Mouse (Mus musculus): Measurements from ENCODE around the gene Trir. TPM values are rescaled to one million over a fixed set of nuclear protein-coding genes. Genes with fewer than 3 reads are reported as not detected.

Trir gene
- 49.3 TPM for polyA plus RNA-seq (2015; fragmentation: Illumina TruSeq; extraction: RNeasy Lipid Tissue Mini Kit (QIAGEN cat#74804); ENCODE audit: insufficient read depth, low read depth, low replicate concordance)

DNA sequence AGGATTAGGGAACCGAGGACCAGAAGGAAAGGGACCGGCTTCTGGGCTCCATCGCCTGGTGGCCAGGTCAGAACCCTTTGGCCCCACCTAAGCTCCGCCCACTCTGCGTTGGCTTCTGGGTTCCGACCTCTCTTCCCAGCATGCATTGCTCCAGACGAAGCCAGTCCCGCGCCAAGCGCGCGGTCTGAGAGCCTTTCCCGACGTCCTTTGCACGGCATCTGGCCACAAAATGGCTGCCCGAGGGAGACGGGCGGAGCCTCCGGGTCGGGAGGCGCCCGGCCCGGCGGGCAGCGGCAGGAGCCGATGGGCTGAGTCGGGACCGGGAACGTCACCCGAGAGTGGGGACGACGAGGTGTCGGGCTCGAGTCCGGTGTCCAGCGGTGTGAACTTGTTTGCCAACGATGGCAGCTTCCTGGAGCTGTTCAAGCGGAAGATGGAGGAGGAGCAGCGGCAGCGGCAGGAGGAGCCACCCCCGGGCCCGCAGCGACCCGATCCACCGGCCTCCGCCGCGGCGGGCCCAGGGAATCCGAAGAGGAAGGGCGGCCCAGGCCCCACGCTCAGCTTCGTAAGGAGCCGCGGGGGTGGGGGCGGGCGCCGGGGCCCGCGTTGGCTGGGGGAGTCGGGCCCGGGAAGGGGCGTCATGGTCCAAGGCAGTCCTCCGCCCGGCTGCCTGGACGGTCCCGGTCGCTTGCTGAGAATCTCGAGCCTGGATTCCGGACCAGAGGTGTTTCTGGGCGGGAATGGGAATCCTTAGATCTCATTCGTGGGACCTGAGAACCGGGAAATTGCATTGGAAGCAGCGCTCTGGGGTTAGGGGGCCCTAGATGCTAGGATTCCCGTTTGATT lies at the start of gene Trir:
Gene Trir, plus strand, starts transcription at position 154 of the 846 bp plus-strand sequence.

DNA sequence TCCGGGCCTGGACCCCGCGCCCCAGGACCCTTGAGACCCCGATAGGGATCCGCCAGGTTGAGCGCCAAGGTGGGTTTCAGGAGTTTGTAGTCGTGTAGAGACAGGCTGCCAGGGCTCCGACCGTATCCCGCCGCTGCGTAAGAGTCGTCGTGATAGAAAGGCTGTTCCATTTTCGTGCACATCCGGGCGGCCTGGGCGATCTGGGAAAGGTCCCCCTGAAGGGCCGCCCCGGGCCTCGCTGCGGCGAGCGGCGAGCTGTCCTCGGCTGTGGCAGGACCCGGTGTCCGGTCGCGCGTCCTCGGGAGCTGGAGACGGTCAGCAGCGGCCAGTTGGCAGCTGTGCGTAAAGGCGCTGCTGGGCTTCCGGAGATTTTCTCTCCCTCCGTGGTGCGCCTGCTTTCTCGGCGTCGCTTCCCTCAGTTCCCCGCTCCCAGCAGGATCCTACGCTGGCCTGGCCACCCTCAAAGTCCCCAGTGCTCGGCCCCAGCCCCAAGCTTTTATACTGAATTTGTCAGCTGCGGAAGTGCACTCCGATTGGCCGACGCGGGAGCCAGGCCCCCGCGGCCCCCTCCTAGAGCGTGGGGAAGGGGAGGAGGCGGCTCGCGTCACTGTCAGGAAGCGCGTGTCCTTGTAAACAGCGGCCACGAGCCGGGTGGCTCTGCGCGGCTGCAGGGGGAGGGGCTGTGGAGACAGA lies 48.2 kb upstream of the Trir start, which contains the start of gene Junb:
Gene Junb, minus strand, starts transcription at position 471 of the 693 bp plus-strand sequence.

DNA sequence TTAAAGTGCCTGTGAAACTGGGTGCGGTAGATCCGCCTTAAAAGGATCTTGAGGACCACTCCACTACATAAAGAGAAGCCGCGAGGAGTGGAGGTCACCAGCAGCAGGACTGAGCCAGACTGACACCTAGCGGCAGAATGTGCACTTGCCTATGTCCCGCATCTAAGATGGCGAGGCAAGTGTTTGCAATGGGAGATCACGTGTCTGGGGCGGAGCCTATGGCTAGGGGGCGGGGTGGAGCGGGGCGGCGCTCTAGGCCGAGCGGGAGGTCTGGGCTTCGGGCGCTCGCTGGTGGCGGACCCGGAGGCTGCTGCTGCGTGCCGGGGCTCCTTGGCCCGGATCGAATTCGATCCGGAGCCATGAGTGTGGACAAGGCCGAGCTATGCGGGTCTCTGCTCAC lies 36.3 kb upstream of the Trir start, which contains the start of gene Hook2:
Gene Hook2, plus strand, starts transcription at position 255 of the 400 bp plus-strand sequence.

DNA sequence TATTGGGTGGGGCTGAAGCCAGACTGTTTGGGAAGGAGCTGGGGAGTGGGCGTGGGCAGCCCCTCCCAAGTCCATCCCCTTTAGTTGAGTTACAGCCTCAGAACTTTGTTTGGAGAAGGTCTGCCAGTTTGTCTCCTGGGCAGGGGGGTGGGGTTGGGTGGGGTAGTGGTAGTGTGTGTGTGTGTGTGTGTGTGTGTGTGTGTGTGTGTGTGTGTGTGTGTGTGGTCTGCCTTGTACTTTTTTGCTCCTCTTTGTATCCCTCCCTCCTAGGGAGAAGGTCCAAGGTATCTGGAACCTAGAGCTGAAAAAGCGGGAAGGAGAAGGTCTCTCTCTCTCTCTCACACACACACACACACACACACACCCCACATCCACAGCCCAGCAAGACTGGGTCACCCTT lies 12.2 kb upstream of the Trir start, which contains the start of gene Best2:
Gene Best2, minus strand, starts transcription at position 101 of the 400 bp plus-strand sequence.

DNA sequence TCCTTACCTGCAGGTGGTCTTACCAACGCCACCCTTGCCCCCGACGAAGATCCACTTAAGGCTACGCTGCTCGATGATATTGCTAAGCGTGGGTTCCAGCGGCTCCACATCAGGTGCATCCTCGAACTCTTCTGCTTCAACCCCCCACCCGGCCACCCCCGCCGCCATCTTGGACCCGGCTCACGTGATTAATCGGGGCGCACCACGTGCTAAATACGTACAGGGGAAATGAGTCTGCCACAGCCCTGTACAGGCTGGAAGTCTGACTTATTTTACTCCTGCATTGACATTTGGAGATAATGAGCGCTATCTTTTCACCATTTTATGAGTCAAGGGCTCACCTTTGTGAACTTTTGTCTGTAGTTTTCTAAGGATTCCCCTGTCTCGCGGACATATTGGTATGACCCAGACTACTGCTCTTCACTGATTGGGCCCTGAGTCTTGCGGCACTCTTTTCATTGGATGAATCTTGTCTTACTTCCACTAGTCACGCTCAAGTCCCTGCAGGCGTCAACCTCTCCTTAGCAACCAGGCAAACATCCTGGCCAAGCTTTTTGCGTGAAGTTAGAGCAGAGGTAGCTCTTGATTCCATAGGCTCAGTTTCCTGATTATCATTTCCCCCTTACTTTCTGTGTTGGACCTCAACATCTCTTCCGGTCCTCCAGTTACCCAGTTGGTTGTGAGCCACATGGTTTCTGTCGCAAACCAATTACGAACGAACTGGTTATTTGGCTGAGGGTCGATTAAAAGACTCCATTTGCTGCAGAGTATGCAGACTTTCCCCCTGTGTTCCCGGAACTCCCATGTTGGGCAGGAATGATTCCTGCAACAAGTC lies 1.3 kb upstream of the Trir start, which contains the start of gene Asna1:
Gene Asna1, minus strand, starts transcription at position 184 of the 835 bp plus-strand sequence.

DNA sequence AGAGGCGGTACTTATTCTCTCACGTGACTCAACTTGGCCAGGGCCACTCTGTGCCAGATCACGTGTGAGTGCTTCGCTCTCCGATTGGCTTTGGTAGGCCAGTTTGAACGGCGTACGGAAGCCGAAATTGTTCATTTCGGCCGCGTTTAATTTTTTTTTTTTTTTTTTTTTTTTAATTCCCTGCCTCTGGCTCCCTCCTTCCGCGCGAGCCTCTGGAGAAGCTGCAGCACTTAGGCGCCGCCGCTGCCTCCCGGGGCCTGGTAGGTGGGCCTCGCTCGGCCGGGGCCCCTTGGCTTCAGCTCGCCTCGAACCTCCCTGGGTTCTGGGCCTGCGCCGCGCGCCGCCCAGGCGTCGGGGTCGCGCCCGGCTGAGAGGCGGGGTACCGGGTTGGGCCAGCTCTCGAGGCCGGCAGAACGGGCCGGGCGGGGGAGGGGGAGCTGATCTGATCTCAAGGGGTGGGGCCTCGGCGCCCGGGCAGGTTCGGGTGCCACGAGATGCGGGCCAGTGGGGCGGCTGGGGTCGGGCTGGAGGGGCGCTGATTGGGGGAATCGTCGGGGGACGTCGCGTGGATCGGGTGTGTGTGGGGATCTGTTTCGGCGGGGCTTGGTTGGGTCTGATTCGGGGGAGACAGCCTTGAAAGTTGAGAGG lies 10.2 kb downstream of the Trir start, which contains the start of gene Tnpo2:
Gene Tnpo2, plus strand, starts transcription at position 198 of the 648 bp plus-strand sequence.

DNA sequence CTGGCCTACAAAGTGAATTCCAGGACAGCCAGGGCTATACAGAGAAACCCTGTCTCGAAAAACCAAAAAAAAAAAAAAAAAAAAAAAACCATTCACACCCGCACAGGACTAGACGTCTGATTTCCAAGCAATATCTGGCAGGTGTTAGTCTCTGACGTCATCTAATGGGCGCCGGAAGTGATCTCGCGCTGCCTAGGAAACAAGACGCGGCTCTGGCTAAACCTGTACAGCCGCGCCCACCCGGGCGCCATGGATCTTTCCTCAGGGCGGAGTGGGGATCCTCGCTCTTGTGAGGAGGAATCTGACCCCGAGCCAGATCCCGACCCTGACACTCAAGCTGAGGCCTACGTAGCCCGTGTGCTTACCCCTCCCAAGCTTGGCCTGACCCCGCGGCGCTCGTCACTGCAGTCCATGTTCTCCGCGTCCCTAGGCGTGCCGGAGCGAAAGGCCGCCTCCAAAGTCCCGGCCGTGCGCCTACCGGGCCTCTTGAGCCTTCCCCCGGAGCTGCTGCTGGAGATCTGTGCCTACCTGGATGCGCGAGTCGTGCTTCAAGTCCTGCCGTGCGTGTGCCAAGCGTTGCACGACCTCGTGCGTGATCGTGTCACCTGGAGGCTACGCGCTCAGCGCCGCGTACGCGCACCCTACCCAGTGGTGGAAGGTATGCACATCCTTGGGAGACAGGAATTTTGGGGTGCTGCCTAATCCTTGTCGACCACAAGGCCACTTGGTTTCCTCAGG lies 33.4 kb downstream of the Trir start, which contains the start of gene Fbxw9:
Gene Fbxw9, plus strand, starts transcription at position 177 of the 738 bp plus-strand sequence.

DNA sequence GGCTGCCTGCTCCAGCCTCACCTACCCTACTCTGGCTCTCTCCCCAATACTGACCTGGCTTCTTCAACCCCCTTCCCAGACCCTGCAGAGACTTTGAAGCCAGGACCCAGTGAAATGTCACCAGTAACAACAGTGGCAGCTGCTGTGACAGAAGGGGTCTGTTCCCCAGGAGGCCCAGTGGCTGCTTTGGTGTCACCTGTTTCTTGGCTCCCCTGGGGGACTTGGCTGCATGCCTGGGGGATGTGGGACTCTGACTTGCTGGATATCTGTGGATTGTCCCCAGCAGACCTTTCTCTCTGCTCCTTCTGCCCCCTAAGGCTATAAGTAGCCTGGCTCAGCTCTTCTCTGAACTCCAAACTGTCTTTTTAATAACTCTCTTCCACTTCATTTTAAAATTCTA lies 41.4 kb downstream of the Trir start, which contains the start of gene Gm5741:
Gene Gm5741, minus strand, starts transcription at position 1 of the 400 bp plus-strand sequence.

DNA sequence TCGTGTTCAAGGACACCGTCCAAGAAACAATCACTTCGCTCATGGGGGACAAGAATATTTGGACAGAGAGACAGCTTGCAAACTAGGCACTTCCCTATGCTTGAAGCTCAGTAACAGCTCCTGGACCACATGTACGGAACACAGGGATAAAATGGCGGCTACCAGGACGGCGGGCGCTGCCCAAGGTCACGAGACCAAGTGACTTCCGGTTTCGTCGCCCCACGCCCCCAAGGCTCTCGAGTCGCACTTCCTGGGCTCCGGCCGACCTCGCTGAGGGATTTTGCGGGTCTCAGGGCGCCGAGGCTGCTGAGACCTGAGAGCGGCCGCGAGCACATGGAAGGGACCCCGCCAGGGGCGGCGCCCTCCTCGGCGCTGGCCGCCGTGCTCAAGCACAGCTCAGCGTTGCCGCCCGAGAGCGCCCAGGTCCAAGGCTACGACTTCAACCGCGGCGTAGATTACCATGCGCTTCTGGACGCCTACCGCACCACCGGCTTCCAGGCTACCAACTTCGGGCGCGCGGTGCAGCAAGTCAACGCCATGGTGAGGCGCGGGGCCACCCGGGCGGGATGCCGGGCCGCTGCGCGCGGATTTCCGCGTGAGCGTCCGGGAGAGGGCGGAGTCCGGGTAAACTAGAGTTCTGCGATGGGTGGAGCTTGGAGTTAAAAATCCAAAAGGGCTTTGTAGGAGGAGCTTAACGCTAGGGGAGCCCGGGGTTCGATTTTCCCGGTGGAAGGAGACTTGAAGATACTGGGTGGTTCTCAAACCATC lies 45.1 kb downstream of the Trir start, which contains the start of gene Dhps:
Gene Dhps, plus strand, starts transcription at position 244 of the 768 bp plus-strand sequence.

Other genes with a start within 250 kb of the Trir start
- gene Nfix, start 226.5 kb upstream of the Trir start, polyA plus RNA-seq (2015; fragmentation: Illumina TruSeq; extraction: RNeasy Lipid Tissue Mini Kit (QIAGEN cat#74804); ENCODE audit: insufficient read depth, low read depth, low replicate concordance) = 14.9 TPM
- gene Dand5, start 204.0 kb upstream of the Trir start, polyA plus RNA-seq (2015; fragmentation: Illumina TruSeq; extraction: RNeasy Lipid Tissue Mini Kit (QIAGEN cat#74804); ENCODE audit: insufficient read depth, low read depth, low replicate concordance) = 1.8 TPM
- gene Gadd45gip1, start 195.3 kb upstream of the Trir start, polyA plus RNA-seq (2015; fragmentation: Illumina TruSeq; extraction: RNeasy Lipid Tissue Mini Kit (QIAGEN cat#74804); ENCODE audit: insufficient read depth, low read depth, low replicate concordance) = 7.0 TPM
- gene Rad23a, start 186.2 kb upstream of the Trir start, polyA plus RNA-seq (2015; fragmentation: Illumina TruSeq; extraction: RNeasy Lipid Tissue Mini Kit (QIAGEN cat#74804); ENCODE audit: insufficient read depth, low read depth, low replicate concordance) = 18.2 TPM
- gene Calr, start 179.9 kb upstream of the Trir start, polyA plus RNA-seq (2015; fragmentation: Illumina TruSeq; extraction: RNeasy Lipid Tissue Mini Kit (QIAGEN cat#74804); ENCODE audit: insufficient read depth, low read depth, low replicate concordance) = 181 TPM
- 19.1 TPM for gene Farsa, start 169.8 kb upstream of the Trir start, polyA plus RNA-seq (2015; fragmentation: Illumina TruSeq; extraction: RNeasy Lipid Tissue Mini Kit (QIAGEN cat#74804); ENCODE audit: insufficient read depth, low read depth, low replicate concordance)
- gene Syce2, start 154.7 kb upstream of the Trir start, polyA plus RNA-seq (2015; fragmentation: Illumina TruSeq; extraction: RNeasy Lipid Tissue Mini Kit (QIAGEN cat#74804); ENCODE audit: insufficient read depth, low read depth, low replicate concordance) = not detected
- gene Gcdh, start 132.9 kb upstream of the Trir start, polyA plus RNA-seq (2015; fragmentation: Illumina TruSeq; extraction: RNeasy Lipid Tissue Mini Kit (QIAGEN cat#74804); ENCODE audit: insufficient read depth, low read depth, low replicate concordance) = 27.8 TPM
- not detected for gene Klf1, start 124.9 kb upstream of the Trir start, polyA plus RNA-seq (2015; fragmentation: Illumina TruSeq; extraction: RNeasy Lipid Tissue Mini Kit (QIAGEN cat#74804); ENCODE audit: insufficient read depth, low read depth, low replicate concordance)
- 6.3 TPM for gene Dnase2a, start 118.3 kb upstream of the Trir start, polyA plus RNA-seq (2015; fragmentation: Illumina TruSeq; extraction: RNeasy Lipid Tissue Mini Kit (QIAGEN cat#74804); ENCODE audit: insufficient read depth, low read depth, low replicate concordance)
- 0.61 TPM for gene Mast1, start 89.5 kb upstream of the Trir start, polyA plus RNA-seq (2015; fragmentation: Illumina TruSeq; extraction: RNeasy Lipid Tissue Mini Kit (QIAGEN cat#74804); ENCODE audit: insufficient read depth, low read depth, low replicate concordance)
- gene Rtbdn, start 79.8 kb upstream of the Trir start, polyA plus RNA-seq (2015; fragmentation: Illumina TruSeq; extraction: RNeasy Lipid Tissue Mini Kit (QIAGEN cat#74804); ENCODE audit: insufficient read depth, low read depth, low replicate concordance) = not detected
- gene Gm49661, start 57.4 kb upstream of the Trir start, polyA plus RNA-seq (2015; fragmentation: Illumina TruSeq; extraction: RNeasy Lipid Tissue Mini Kit (QIAGEN cat#74804); ENCODE audit: insufficient read depth, low read depth, low replicate concordance) = not detected
- gene Prdx2, start 57.2 kb upstream of the Trir start, polyA plus RNA-seq (2015; fragmentation: Illumina TruSeq; extraction: RNeasy Lipid Tissue Mini Kit (QIAGEN cat#74804); ENCODE audit: insufficient read depth, low read depth, low replicate concordance) = 35.5 TPM
- 8.3 TPM for gene Rnaseh2a, start 57.1 kb upstream of the Trir start, polyA plus RNA-seq (2015; fragmentation: Illumina TruSeq; extraction: RNeasy Lipid Tissue Mini Kit (QIAGEN cat#74804); ENCODE audit: insufficient read depth, low read depth, low replicate concordance)
- gene Junb, start 48.1 kb upstream of the Trir start, polyA plus RNA-seq (2015; fragmentation: Illumina TruSeq; extraction: RNeasy Lipid Tissue Mini Kit (QIAGEN cat#74804); ENCODE audit: insufficient read depth, low read depth, low replicate concordance) = 10.0 TPM
- 13.4 TPM for gene Hook2, start 36.2 kb upstream of the Trir start, polyA plus RNA-seq (2015; fragmentation: Illumina TruSeq; extraction: RNeasy Lipid Tissue Mini Kit (QIAGEN cat#74804); ENCODE audit: insufficient read depth, low read depth, low replicate concordance)
- not detected for gene Best2, start 12.3 kb upstream of the Trir start, polyA plus RNA-seq (2015; fragmentation: Illumina TruSeq; extraction: RNeasy Lipid Tissue Mini Kit (QIAGEN cat#74804); ENCODE audit: insufficient read depth, low read depth, low replicate concordance)
- 24.7 TPM for gene Asna1, start 1.5 kb upstream of the Trir start, polyA plus RNA-seq (2015; fragmentation: Illumina TruSeq; extraction: RNeasy Lipid Tissue Mini Kit (QIAGEN cat#74804); ENCODE audit: insufficient read depth, low read depth, low replicate concordance)
- gene Tnpo2, start 10.1 kb downstream of the Trir start, polyA plus RNA-seq (2015; fragmentation: Illumina TruSeq; extraction: RNeasy Lipid Tissue Mini Kit (QIAGEN cat#74804); ENCODE audit: insufficient read depth, low read depth, low replicate concordance) = 7.1 TPM
- 6.4 TPM for gene Fbxw9, start 33.2 kb downstream of the Trir start, polyA plus RNA-seq (2015; fragmentation: Illumina TruSeq; extraction: RNeasy Lipid Tissue Mini Kit (QIAGEN cat#74804); ENCODE audit: insufficient read depth, low read depth, low replicate concordance)
- not detected for gene Gm5741, start 41.2 kb downstream of the Trir start, polyA plus RNA-seq (2015; fragmentation: Illumina TruSeq; extraction: RNeasy Lipid Tissue Mini Kit (QIAGEN cat#74804); ENCODE audit: insufficient read depth, low read depth, low replicate concordance)
- 16.0 TPM for gene Dhps, start 44.9 kb downstream of the Trir start, polyA plus RNA-seq (2015; fragmentation: Illumina TruSeq; extraction: RNeasy Lipid Tissue Mini Kit (QIAGEN cat#74804); ENCODE audit: insufficient read depth, low read depth, low replicate concordance)
- 22.2 TPM for gene Wdr83os, start 53.9 kb downstream of the Trir start, polyA plus RNA-seq (2015; fragmentation: Illumina TruSeq; extraction: RNeasy Lipid Tissue Mini Kit (QIAGEN cat#74804); ENCODE audit: insufficient read depth, low read depth, low replicate concordance)
- 13.1 TPM for gene Wdr83, start 54.5 kb downstream of the Trir start, polyA plus RNA-seq (2015; fragmentation: Illumina TruSeq; extraction: RNeasy Lipid Tissue Mini Kit (QIAGEN cat#74804); ENCODE audit: insufficient read depth, low read depth, low replicate concordance)
- 14.9 TPM for gene Man2b1, start 56.4 kb downstream of the Trir start, polyA plus RNA-seq (2015; fragmentation: Illumina TruSeq; extraction: RNeasy Lipid Tissue Mini Kit (QIAGEN cat#74804); ENCODE audit: insufficient read depth, low read depth, low replicate concordance)
- 1.1 TPM for gene Zfp791, start 96.3 kb downstream of the Trir start, polyA plus RNA-seq (2015; fragmentation: Illumina TruSeq; extraction: RNeasy Lipid Tissue Mini Kit (QIAGEN cat#74804); ENCODE audit: insufficient read depth, low read depth, low replicate concordance)
- not detected for gene Cks1brt, start 125.1 kb downstream of the Trir start, polyA plus RNA-seq (2015; fragmentation: Illumina TruSeq; extraction: RNeasy Lipid Tissue Mini Kit (QIAGEN cat#74804); ENCODE audit: insufficient read depth, low read depth, low replicate concordance)
- gene Olfr371, start 199.2 kb downstream of the Trir start, polyA plus RNA-seq (2015; fragmentation: Illumina TruSeq; extraction: RNeasy Lipid Tissue Mini Kit (QIAGEN cat#74804); ENCODE audit: insufficient read depth, low read depth, low replicate concordance) = not detected

Data from pancreas, adult 10 weeks (tissue).